Mouse (Mus musculus) layer of hippocampus, adult 2 months (tissue): ENCODE data around the gene Slc4a5. TPM values are rescaled to one million over a fixed set of nuclear protein-coding genes. Genes with fewer than 3 reads are reported as not detected.

Source experiments
- DNase-seq, 2 experiments: peaks; one replicate each; pipeline ENCODE4 v3.0.0; 2022; ENCODE audit warnings: low spot score in 2 of 2
- H3K27ac ChIP-seq: fragments of 200-600 bp; 2 replicates; pipeline ENCODE4 v1.8.1; 2022
- H3K4me3 ChIP-seq: fragments of 200-600 bp; 2 replicates; pipeline ENCODE4 v1.8.1; 2022; ENCODE audit warnings: mild to moderate bottlenecking
- CTCF ChIP-seq: fragments of 200-600 bp; conservative IDR thresholded peaks from 2 replicates; pipeline ENCODE4 v1.8.1; 2022; ENCODE audit warnings: antibody characterized with exemption, mild to moderate bottlenecking, moderate library complexity
- long read RNA-seq, 2 experiments: library from polyadenylated mRNA; stranded (forward); transcript quantifications; one replicate each; pipeline ENCODE4 v2.0.0; 2021; ENCODE audit warnings: borderline mapping rate in 2 of 2
- total RNA-seq, 2 experiments: library from RNA; stranded (reverse); gene quantifications; 2 replicates each; pipeline ENCODE4 v1.2.3; 2021

Gene Slc4a5
- total RNA-seq, result under 1 TPM; 0.44 to 0.98 TPM
- long read RNA-seq, experiment 1, partial matches to known transcripts, result 1 of 1 reads
- long read RNA-seq, experiment 1, other reads (novel, unspliced or antisense), result 0 of 1 reads
- long read RNA-seq, experiment 2, result 0 reads

- no peak for TF ChIP-seq CTCF
- DNase-seq, result no peak
- H3K4me3 ChIP-seq, result no peak within 1 kb of the TSS
- no peak within 1 kb of the TSS for H3K27ac ChIP-seq
These were observed at the start of gene Slc4a5 for GRCm38 (mm10) chr6:83219814-83220213. Slc4a5 (plus strand) TSS chr6:83219828.

- Histone ChIP-seq H3K4me3 (peak overlapping the region; percentile 65; the same call in 1 of the 2 replicates), H3K27ac (peak overlapping the region; percentile 90)
- no peak for DNase-seq
- no peak for TF ChIP-seq CTCF
These were observed 49.8 kb upstream of the Slc4a5 start for GRCm38 (mm10) chr6:83169872-83170271.

GRCm38 (mm10) chr6:83171063-83171462, 48.6 kb upstream of the Slc4a5 start:
- peak overlapping the region; percentile 90 for H3K27ac ChIP-seq
- peak in 1 of 2 experiments; percentile 39 for DNase-seq
- TF ChIP-seq CTCF, result no peak
- H3K4me3 ChIP-seq, result peak overlapping the region; percentile 65

GRCm38 (mm10) chr6:83172240-83172920, 47.2 kb upstream of the Slc4a5 start:
- Histone ChIP-seq H3K27ac (peak overlapping the region; percentile 90), H3K4me3 (peak overlapping the region; percentile 65)
- TF ChIP-seq CTCF, result no peak
- peak; percentile 75 to 77 for DNase-seq

GRCm38 (mm10) chr6:83175996-83176395, 43.6 kb upstream of the Slc4a5 start:
- TF ChIP-seq CTCF, result no peak
- Histone ChIP-seq H3K4me3 (no peak overlapping the region), H3K27ac (peak overlapping the region; percentile 29)
- DNase-seq, result no peak

GRCm38 (mm10) chr6:83179390-83180117, 40.1 kb upstream of the Slc4a5 start:
- peak overlapping the region; percentile 90 for H3K27ac ChIP-seq
- peak; percentile 68 to 84 for DNase-seq
- no peak for TF ChIP-seq CTCF
- peak overlapping the region; percentile 60 for H3K4me3 ChIP-seq

GRCm38 (mm10) chr6:83180605-83181004, 39.0 kb upstream of the Slc4a5 start:
- no peak for DNase-seq
- H3K27ac ChIP-seq, result peak overlapping the region; percentile 90; the same call in 1 of the 2 replicates
- peak overlapping the region; percentile 60 for H3K4me3 ChIP-seq
- no peak for TF ChIP-seq CTCF

- H3K27ac ChIP-seq, result peak overlapping the region; percentile 93
- DNase-seq, result no peak
- TF ChIP-seq CTCF, result peak; percentile 72
- no peak overlapping the region for H3K4me3 ChIP-seq
These were observed 34.7 kb upstream of the Slc4a5 start for GRCm38 (mm10) chr6:83184858-83185435.

- H3K27ac ChIP-seq, result peak overlapping the region; percentile 93
- TF ChIP-seq CTCF, result no peak
These were observed 33.5 kb upstream of the Slc4a5 start for GRCm38 (mm10) chr6:83185895-83186861.

GRCm38 (mm10) chr6:83186946-83187345, 32.7 kb upstream of the Slc4a5 start:
- Histone ChIP-seq H3K4me3 (peak overlapping the region; percentile 82), H3K27ac (peak overlapping the region; percentile 93)
- no peak for DNase-seq
- no peak for TF ChIP-seq CTCF

More at GRCm38 (mm10) chr6:83185895-83186861, 33.5 kb upstream of the Slc4a5 start:
- peak; percentile 87 to 95 for DNase-seq
- peak overlapping the region; percentile 82 for H3K4me3 ChIP-seq

GRCm38 (mm10) chr6:83193571-83193970, 26.1 kb upstream of the Slc4a5 start:
- H3K27ac ChIP-seq, result no peak overlapping the region
- H3K4me3 ChIP-seq, result no peak overlapping the region
- no peak for TF ChIP-seq CTCF
- DNase-seq, result no peak

GRCm38 (mm10) chr6:83197345-83198004, 22.2 kb upstream of the Slc4a5 start:
- Histone ChIP-seq H3K4me3 (no peak overlapping the region), H3K27ac (peak overlapping the region; percentile 71)
- DNase-seq, result peak; percentile 57 to 80
- peak; percentile 79 for TF ChIP-seq CTCF
